Mouse (Mus musculus) adrenal gland, postnatal 14 days (tissue): ENCODE measurements around the gene Gm16368. TPM values are rescaled to one million over a fixed set of nuclear protein-coding genes. Genes with fewer than 3 reads are reported as not detected.
"Not testable (repeated sequence)": the region's sequence is repeated elsewhere in the genome, so short reads cannot be mapped to it uniquely, and the experiment has no call there.

Experiments used
- DNase-seq: peaks from one replicate; pipeline ENCODE4 v3.0.0; 2021; ENCODE audit warnings: mixed read lengths
- long read RNA-seq, 2 experiments: library from polyadenylated mRNA; stranded (forward); transcript quantifications; one replicate each; pipeline ENCODE4 v2.0.0; 2021
- total RNA-seq: library from RNA; stranded (reverse); gene quantifications from 2 replicates; pipeline ENCODE4 v1.2.3, GENCODE M21; 2021

Gm16368 gene
- not detected in 2 replicates for total RNA-seq
- long read RNA-seq, experiment 1, result 0 reads
- long read RNA-seq, experiment 2, result 0 reads

- not testable (repeated sequence) for DNase-seq
These were observed at the start of gene Gm16368 for GRCm38 (mm10) chr12:88083397-88083796. Gm16368 (plus strand) TSS chr12:88083697.

GRCm38 (mm10) chr12:88039062-88039461 is 44.4 kb upstream of the Gm16368 start:
- not testable (repeated sequence) for DNase-seq

DNA sequence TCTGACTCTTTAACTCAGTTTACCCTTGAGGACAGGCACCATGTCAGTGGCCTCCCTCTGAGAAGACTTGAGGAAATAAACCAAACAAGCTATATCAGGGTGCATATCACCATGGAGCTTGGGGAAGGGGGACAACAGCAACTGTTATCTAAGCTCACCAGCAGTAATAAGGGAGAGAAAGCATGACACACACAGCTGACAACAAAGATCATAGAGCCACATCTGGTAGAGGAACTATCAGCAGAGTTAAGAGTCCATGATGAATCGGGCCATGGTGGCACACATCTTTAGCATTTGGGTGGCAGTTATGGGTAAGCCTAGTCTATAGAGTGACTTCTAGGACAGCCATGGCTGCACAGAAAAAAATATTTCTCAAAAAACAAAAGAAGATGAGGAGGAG is 43.8 kb upstream of the Gm16368 start:
- DNase-seq, result not testable (repeated sequence)

GRCm38 (mm10) chr12:88045226-88045625 is 38.3 kb upstream of the Gm16368 start:
- not testable (repeated sequence) for DNase-seq

Other genes with a start within 250 kb of the Gm16368 start
- gene Gm2001, start 241.4 kb upstream of the Gm16368 start, total RNA-seq, result not detected in 2 replicates
- not detected in 2 replicates for gene Gm2016, start 209.6 kb upstream of the Gm16368 start, total RNA-seq
- gene Gm2022, start 188.3 kb upstream of the Gm16368 start, total RNA-seq, result not detected in 2 replicates
- gene Gm2035, start 163.8 kb upstream of the Gm16368 start, total RNA-seq, result not detected in 2 replicates
- not detected in 2 replicates for gene Gm2042, start 129.6 kb upstream of the Gm16368 start, total RNA-seq
- gene Gm2075, start 71.8 kb upstream of the Gm16368 start, total RNA-seq, result not detected in 2 replicates
- not detected in 2 replicates for gene Gm6803, start 64.9 kb upstream of the Gm16368 start, total RNA-seq
- not detected in 2 replicates for gene Gm2056, start 56.7 kb upstream of the Gm16368 start, total RNA-seq
- gene Gm10436, start 98.4 kb downstream of the Gm16368 start, total RNA-seq, result not detected in 2 replicates
- gene Gm8332, start 166.4 kb downstream of the Gm16368 start, total RNA-seq, result not detected in 2 replicates
- not detected in 2 replicates for gene Gm5662, start 190.8 kb downstream of the Gm16368 start, total RNA-seq
- not detected in 2 replicates for gene Gm5039, start 240.3 kb downstream of the Gm16368 start, total RNA-seq